Mouse (Mus musculus): ENCODE data around the gene Myrip.

GRCm38 (mm10) chr9:120372347-120372746 lies 71.0 kb downstream of the Myrip start:
- TF ChIP-seq GATA1 (IDR thresholded peaks at IDR 0.05; ENCODE audit: borderline replicate concordance, low read length) (no peak), FLI1 (IDR thresholded peaks at IDR 0.05; ENCODE audit: low read length) (no peak)
